ENCODE assay signal across 17 mouse cellular contexts in genomic region chr2:106747342-106747741, GRCm38 (mm10). TPM values are rescaled to one million over a fixed set of nuclear protein-coding genes. Genes with fewer than 3 reads are reported as not detected.
DNase-seq lines count a peak whose midpoint lies in the region; ATAC-seq and TF ChIP-seq lines count a peak whose summit lies in the region.
"Had no signal": no experiment of that assay in that cellular context is flagged by ENCODE, and none has a peak within 500 bp of the region (broad histone marks: within the 10 kb centered on the region; RNA-seq: fewer than 3 reads in every experiment).

No protein-coding gene starts in this region.

- WGBS in forebrain, embryonic 13.5 days = 91% methylated on average over 4 of the region's 4 CpGs
- WGBS in liver, postnatal 0 days (ENCODE audit: insufficient replicate concordance) = 77% methylated on average over 4 of the region's 4 CpGs

- peaks cover 24% of the 10 kb centered on the region for H3K36me3 ChIP-seq in forebrain, embryonic 13.5 days (ENCODE audit: poor library complexity, severe bottlenecking)
- no peaks in the 10 kb centered on the region for H3K36me3 ChIP-seq in liver, postnatal 0 days (replicated peaks; ENCODE audit: insufficient read depth, low read length)
- H3K36me3 ChIP-seq: embryonic facial prominence, embryonic 12.5 days had no signal

- no peak overlapping the region for H3K27ac ChIP-seq in forebrain, embryonic 13.5 days
- H3K27ac ChIP-seq in layer of hippocampus, adult 2 months = peak overlapping the region; percentile 89
- no peak overlapping the region for H3K27ac ChIP-seq in liver, postnatal 0 days (ENCODE audit: low read depth)
- H3K27ac ChIP-seq: embryonic facial prominence, embryonic 12.5 days; gastrocnemius, adult 2 months; heart, embryonic 10.5 days; liver, embryonic 14.5 days; macrophage had no signal

- TF ChIP-seq EP300 in liver, postnatal 0 days (IDR thresholded peaks at IDR 0.05; ENCODE audit: low read depth) = no peak

- H3K4me1 ChIP-seq in forebrain, embryonic 13.5 days = peaks cover 43% of the 10 kb centered on the region
- H3K4me1 ChIP-seq in liver, postnatal 0 days (ENCODE audit: insufficient read depth) = no peaks in the 10 kb centered on the region

- H3K9me3 ChIP-seq in forebrain, embryonic 13.5 days (replicated peaks) = no peaks in the 10 kb centered on the region
- no peaks in the 10 kb centered on the region for H3K9me3 ChIP-seq in liver, postnatal 0 days (ENCODE audit: low read length)
- H3K9me3 ChIP-seq: embryonic facial prominence, embryonic 12.5 days; heart, embryonic 10.5 days had no signal

- no peak overlapping the region for H3K4me3 ChIP-seq in forebrain, embryonic 13.5 days
- peak overlapping the region; percentile 22; the same call in 1 of the 2 replicates for H3K4me3 ChIP-seq in layer of hippocampus, adult 2 months
- no peak overlapping the region for H3K4me3 ChIP-seq in liver, postnatal 0 days (ENCODE audit: low read depth, low read length)
- H3K4me3 ChIP-seq: embryonic facial prominence, embryonic 12.5 days; gastrocnemius, adult 2 months; heart, embryonic 10.5 days; myocyte had no signal

- TF ChIP-seq CTCF in layer of hippocampus, adult 2 months (conservative IDR thresholded peaks at IDR 0.05) = no peak
- no peak for TF ChIP-seq CTCF in liver, postnatal 0 days (IDR thresholded peaks at IDR 0.05; ENCODE audit: low read depth)

- H3K27me3 ChIP-seq in forebrain, embryonic 13.5 days = no peaks in the 10 kb centered on the region
- H3K27me3 ChIP-seq in liver, postnatal 0 days (ENCODE audit: insufficient read depth, low read length) = no peaks in the 10 kb centered on the region
- H3K27me3 ChIP-seq: embryonic facial prominence, embryonic 12.5 days had no signal

- no peak overlapping the region for H3K9ac ChIP-seq in forebrain, embryonic 13.5 days
- H3K9ac ChIP-seq in liver, postnatal 0 days (replicated peaks) = no peak overlapping the region
- H3K9ac ChIP-seq: embryonic facial prominence, embryonic 12.5 days; liver, embryonic 14.5 days had no signal

- no peak for DNase-seq in frontal cortex, postnatal 25 days (ENCODE audit: low spot score in 2 of 2)
- DNase-seq in layer of hippocampus, adult 18-20 months (ENCODE audit: low spot score in 2 of 2) = peak; percentile 39 to 67
- no peak for DNase-seq in layer of hippocampus, postnatal 25 days (ENCODE audit: extremely low spot score in 1 of 2, low spot score in 1 of 2)
- peak; percentile 49 to 66 for DNase-seq in layer of hippocampus, adult 2 months (ENCODE audit: low spot score in 2 of 2)
- no peak for DNase-seq in B cell, adult 2 months
- DNase-seq in liver, postnatal 0 days = no peak
- DNase-seq: cerebellum, adult 9-11 months; gastrocnemius, adult 2 months; thymus, postnatal 4 days had no signal

- no peak overlapping the region for H3K4me2 ChIP-seq in forebrain, embryonic 13.5 days
- no peak overlapping the region for H3K4me2 ChIP-seq in liver, postnatal 0 days (ENCODE audit: low read depth, low read length)
- H3K4me2 ChIP-seq: embryonic facial prominence, embryonic 12.5 days had no signal

- ATAC-seq in frontal cortex, adult (ENCODE audit: low TSS enrichment) = peak; percentile 54
- ATAC-seq in forebrain, embryonic 13.5 days = peak; percentile 42; the same call in 1 of the 2 replicates
- ATAC-seq in liver, postnatal 0 days = no peak
- ATAC-seq: activated CD4-positive, CD25-positive, alpha-beta regulatory T cell, adult 4 months had no signal

RNA-seq across cellular contexts. Expression of gene Mpped2, which starts 54.3 kb away (rescaled TPM):
- total RNA-seq in layer of hippocampus, adult 18-20 months (2021) = 10 to 100 TPM; 40.4 to 41.7 TPM
- 10 to 100 TPM; 37.1 to 38.1 TPM for total RNA-seq in layer of hippocampus, postnatal 25 days (2021)
- polyA plus RNA-seq in forebrain, embryonic 13.5 days (2015; fragmentation: Nextera tagmentation; extraction: Ambion mirVana) = 180 and 197 TPM in 2 replicates
- total RNA-seq in layer of hippocampus, adult 2 months (2021) = 10 to 100 TPM; 36.9 to 42.7 TPM
- 0.64 and 1.3 TPM in 2 replicates for polyA plus RNA-seq in liver, postnatal 0 days (2015; fragmentation: Nextera tagmentation; extraction: Ambion mirVana)
- polyA plus RNA-seq: activated CD4-positive, CD25-positive, alpha-beta regulatory T cell, adult 4 months; macrophage; myocyte had no signal

Comparison
In these comparisons a context has a peak if more than half of its experiments do, and no peak if none do; other contexts are left out.
1. DNase-seq: peak in layer of hippocampus, adult 18-20 months (2 of 2) and layer of hippocampus, adult 2 months (2 of 2); none in frontal cortex, postnatal 25 days (0 of 2), layer of hippocampus, postnatal 25 days (0 of 2), B cell, adult 2 months (0 of 2) and liver, postnatal 0 days (single experiment).